Mouse (Mus musculus): Measurements from ENCODE around the gene Clcn3. TPM values are rescaled to one million over a fixed set of nuclear protein-coding genes. Genes with fewer than 3 reads are reported as not detected.

Clcn3 gene
- total RNA-seq, 1 experiment: 72.0 TPM

DNA sequence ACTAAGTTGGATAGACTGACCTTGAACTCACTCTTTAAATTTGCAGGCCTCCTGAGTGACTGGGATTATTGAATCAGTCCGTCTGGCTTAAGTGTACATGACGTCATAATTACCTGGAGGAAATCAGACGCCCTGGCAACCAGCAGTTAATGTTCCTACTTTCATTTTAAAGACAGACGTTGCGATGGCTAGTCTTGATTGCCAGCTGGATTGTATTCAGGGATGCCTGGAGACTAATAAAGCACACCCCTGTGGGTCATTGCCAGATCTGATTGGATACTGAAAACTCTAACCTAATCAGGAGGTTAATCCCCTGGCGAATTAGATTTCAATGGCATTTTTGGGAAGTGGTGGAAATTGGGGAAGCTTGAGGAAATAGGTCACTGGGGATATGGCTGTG lies 96.4 kb downstream of the Clcn3 start:
- no peaks in the 10 kb centered on the region for H3K36me3 ChIP-seq (ENCODE audit: control insufficient read depth, insufficient read depth, low read length, poor library complexity, severe bottlenecking)
- no peak for TF ChIP-seq MAFK (IDR thresholded peaks at IDR 0.05; ENCODE audit: insufficient read depth, low read depth, low read length)
- no peak for TF ChIP-seq ZC3H11A (IDR thresholded peaks at IDR 0.05; ENCODE audit: borderline replicate concordance, low read depth, low read length)
- no peaks in the 10 kb centered on the region for H3K9me3 ChIP-seq (ENCODE audit: control insufficient read depth, insufficient read depth, low read depth, low read length)
- in situ Hi-C loops (cut with MboI; ENCODE audit: low sequenced_read_pairs in 2 of 2, unreplicated experiment in 2 of 2): loop anchor here in 1 of 2 experiments (25.0 kb wide), 1 partner anchor 374 kb away; the partner anchor contains the start of genes Aadat and Gm10283
- H3K9ac ChIP-seq (ENCODE audit: insufficient read depth, low read depth, low read length, poor library complexity, severe bottlenecking): no peak overlapping the region
- no peak overlapping the region for H3K4me3 ChIP-seq (ENCODE audit: insufficient read depth in 1 of 2, low read depth in 1 of 2, low read length in 2 of 2, poor library complexity in 1 of 2, severe bottlenecking in 1 of 2)
- no peak for DNase-seq (ENCODE audit: low read depth, low spot score)
- peaks cover 0 to 4% of the 10 kb centered on the region in 2 experiments; a peak in 1 of 4 replicates for H3K4me1 ChIP-seq (ENCODE audit: control insufficient read depth in 2 of 2, insufficient read depth in 2 of 2, low read length in 2 of 2, poor library complexity in 1 of 2)
- no peak overlapping the region for H3K27ac ChIP-seq (ENCODE audit: insufficient read depth, low read depth, low read length, poor library complexity, severe bottlenecking)

DNA sequence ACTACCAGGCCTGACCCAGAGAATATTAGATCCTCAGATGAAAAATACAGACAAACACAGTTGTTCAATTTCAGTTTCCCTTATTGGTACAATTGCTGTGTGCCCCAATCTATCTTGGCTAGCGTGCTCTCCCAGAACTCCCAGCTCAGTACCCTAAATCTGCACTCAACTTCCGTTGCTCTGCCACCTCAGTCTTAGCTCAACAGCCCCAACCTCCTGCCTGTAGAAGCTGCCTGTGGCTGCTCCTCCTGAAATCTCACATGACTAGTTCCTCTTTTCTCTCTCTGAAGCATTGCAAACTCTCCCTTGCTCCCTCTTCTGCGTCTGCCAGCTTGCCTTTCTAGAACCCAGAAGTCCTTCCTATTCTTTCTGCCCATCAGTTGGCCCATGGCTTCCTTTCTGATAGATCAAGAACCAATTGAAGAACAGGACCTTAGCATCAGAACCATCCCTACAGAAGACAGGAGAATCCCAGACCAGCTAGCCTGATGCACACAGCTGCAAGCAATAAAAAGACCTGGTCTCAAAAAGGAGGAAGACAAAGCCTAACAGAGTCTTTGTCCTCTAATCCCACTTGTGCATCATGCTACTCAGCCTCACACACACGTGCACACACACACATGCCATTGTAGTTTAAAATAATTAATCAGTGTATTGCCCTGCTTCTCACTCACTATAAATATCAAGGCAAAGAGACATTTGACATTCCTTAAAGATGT lies 99.5 kb downstream of the Clcn3 start:
- in situ Hi-C loops (cut with MboI; ENCODE audit: low sequenced_read_pairs in 2 of 2, unreplicated experiment in 2 of 2): loop anchor here in 1 of 2 experiments (25.0 kb wide), 1 partner anchor 371 kb away; the partner anchor contains the start of genes Aadat and Gm10283
- TF ChIP-seq ZNF384 (IDR thresholded peaks at IDR 0.05; ENCODE audit: low read depth, low read length) (no peak), CHD2 (IDR thresholded peaks at IDR 0.05; ENCODE audit: low read depth, low read length) (no peak), MAFK (IDR thresholded peaks at IDR 0.05; ENCODE audit: insufficient read depth, low read depth, low read length) (no peak), HCFC1 (IDR thresholded peaks at IDR 0.05; ENCODE audit: borderline replicate concordance, insufficient read depth, low read length) (no peak), ZC3H11A (IDR thresholded peaks at IDR 0.05; ENCODE audit: borderline replicate concordance, low read depth, low read length) (no peak)
- H3K27ac ChIP-seq (ENCODE audit: insufficient read depth, low read depth, low read length, poor library complexity, severe bottlenecking): no peak overlapping the region

DNA sequence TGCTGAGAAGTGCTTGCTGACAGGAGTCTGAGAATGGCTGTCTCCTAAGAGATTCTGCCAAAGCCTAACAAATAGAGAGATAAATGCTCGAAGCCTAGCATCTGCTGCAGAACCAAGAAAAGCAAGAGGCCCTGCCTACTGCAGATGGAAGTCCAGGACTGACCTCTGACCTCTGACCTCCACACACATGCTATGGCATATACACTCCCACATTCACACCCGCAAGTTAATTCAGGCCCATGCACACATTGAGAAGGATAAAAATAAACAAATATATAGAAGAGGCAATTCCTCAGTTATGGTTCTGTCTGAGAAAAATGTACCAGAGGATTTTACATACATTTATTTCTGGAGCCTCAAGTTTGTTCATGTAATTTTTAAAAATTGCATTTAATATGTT lies 104.5 kb downstream of the Clcn3 start:
- no peak for DNase-seq (ENCODE audit: low read depth, low spot score)
- TF ChIP-seq CHD2 (IDR thresholded peaks at IDR 0.05; ENCODE audit: low read depth, low read length): no peak
- no peak for TF ChIP-seq HCFC1 (IDR thresholded peaks at IDR 0.05; ENCODE audit: borderline replicate concordance, insufficient read depth, low read length)
- TF ChIP-seq ZC3H11A (IDR thresholded peaks at IDR 0.05; ENCODE audit: borderline replicate concordance, low read depth, low read length): no peak
- no peak for TF ChIP-seq MAFK (IDR thresholded peaks at IDR 0.05; ENCODE audit: insufficient read depth, low read depth, low read length)
- Histone ChIP-seq H3K36me3 (ENCODE audit: control insufficient read depth, insufficient read depth, low read length, poor library complexity, severe bottlenecking) (no peaks in the 10 kb centered on the region), H3K4me3 (ENCODE audit: insufficient read depth in 1 of 2, low read depth in 1 of 2, low read length in 2 of 2, poor library complexity in 1 of 2, severe bottlenecking in 1 of 2) (no peak overlapping the region), H3K9ac (ENCODE audit: insufficient read depth, low read depth, low read length, poor library complexity, severe bottlenecking) (no peak overlapping the region), H3K27ac (ENCODE audit: insufficient read depth, low read depth, low read length, poor library complexity, severe bottlenecking) (no peak overlapping the region), H3K9me3 (ENCODE audit: control insufficient read depth, insufficient read depth, low read depth, low read length) (no peaks in the 10 kb centered on the region), H3K4me1 (ENCODE audit: control insufficient read depth in 2 of 2, insufficient read depth in 2 of 2, low read length in 2 of 2, poor library complexity in 1 of 2) (no peaks in the 10 kb centered on the region)
- in situ Hi-C loops (cut with MboI; ENCODE audit: low sequenced_read_pairs in 2 of 2, unreplicated experiment in 2 of 2): loop anchor here in 1 of 2 experiments (25.0 kb wide), 1 partner anchor 366 kb away; the partner anchor contains the start of genes Aadat and Gm10283

More for the DNA sequence above, 99.5 kb downstream of the Clcn3 start:
- no peaks in the 10 kb centered on the region for H3K9me3 ChIP-seq (ENCODE audit: control insufficient read depth, insufficient read depth, low read depth, low read length)
- H3K4me3 ChIP-seq (ENCODE audit: insufficient read depth in 1 of 2, low read depth in 1 of 2, low read length in 2 of 2, poor library complexity in 1 of 2, severe bottlenecking in 1 of 2): no peak overlapping the region
- H3K9ac ChIP-seq (ENCODE audit: insufficient read depth, low read depth, low read length, poor library complexity, severe bottlenecking): no peak overlapping the region
- no peaks in the 10 kb centered on the region for H3K36me3 ChIP-seq (ENCODE audit: control insufficient read depth, insufficient read depth, low read length, poor library complexity, severe bottlenecking)
- DNase-seq (ENCODE audit: low read depth, low spot score): no peak
- H3K4me1 ChIP-seq (ENCODE audit: control insufficient read depth in 2 of 2, insufficient read depth in 2 of 2, low read length in 2 of 2, poor library complexity in 1 of 2): no peaks in the 10 kb centered on the region

DNA sequence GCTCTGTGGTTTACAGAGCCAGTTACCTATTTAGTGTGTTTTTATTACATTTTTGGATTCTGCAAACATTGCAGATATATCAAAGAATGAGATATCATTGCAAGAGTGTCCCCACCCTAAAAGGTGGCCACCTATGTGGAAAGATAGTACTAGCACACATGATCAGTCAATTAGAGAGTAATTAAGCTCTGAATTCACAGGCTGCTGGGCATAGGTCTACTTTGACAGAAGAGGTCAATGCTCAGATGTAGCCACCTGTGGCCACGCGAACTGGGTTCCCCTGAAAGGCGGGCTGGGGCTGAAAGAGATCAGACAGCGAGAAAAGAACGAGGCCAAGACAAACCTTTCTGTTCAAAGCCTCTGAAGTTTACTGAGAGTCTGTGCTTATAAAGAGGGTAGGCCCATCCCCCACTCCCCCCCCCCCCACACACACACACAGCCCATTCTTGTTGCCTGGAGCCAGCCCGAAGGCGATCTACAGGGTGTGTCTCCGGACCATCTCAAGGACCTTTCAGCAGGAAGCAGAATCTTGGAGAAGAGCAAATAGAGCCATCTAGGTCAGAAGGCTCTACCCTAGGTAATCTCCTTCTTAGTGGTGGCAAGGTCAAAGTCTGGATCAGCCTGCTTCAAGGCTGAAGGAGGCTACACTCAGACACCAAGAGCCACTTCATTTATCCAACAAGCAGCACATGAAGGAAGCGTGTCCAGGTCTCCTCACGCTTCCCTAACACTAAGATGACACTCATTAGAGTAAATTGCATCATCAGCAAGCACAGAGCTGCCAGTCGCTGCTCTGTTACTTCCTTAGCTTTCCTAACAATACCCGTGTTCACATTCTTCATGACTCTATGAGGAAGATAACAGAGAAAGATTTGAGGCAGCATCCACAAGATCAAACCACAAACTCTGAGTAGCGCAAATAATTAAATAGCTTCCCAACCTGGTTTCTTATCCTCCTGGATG lies 112.6 kb downstream of the Clcn3 start:
- Histone ChIP-seq H3K4me1 (ENCODE audit: control insufficient read depth in 2 of 2, insufficient read depth in 2 of 2, low read length in 2 of 2, poor library complexity in 1 of 2) (peaks cover 0 to 22% of the 10 kb centered on the region in 2 experiments; a peak in 2 of 4 replicates), H3K4me3 (ENCODE audit: insufficient read depth in 1 of 2, low read depth in 1 of 2, low read length in 2 of 2, poor library complexity in 1 of 2, severe bottlenecking in 1 of 2) (no peak overlapping the region), H3K9ac (ENCODE audit: insufficient read depth, low read depth, low read length, poor library complexity, severe bottlenecking) (no peak overlapping the region), H3K36me3 (ENCODE audit: control insufficient read depth, insufficient read depth, low read length, poor library complexity, severe bottlenecking) (no peaks in the 10 kb centered on the region), H3K9me3 (ENCODE audit: control insufficient read depth, insufficient read depth, low read depth, low read length) (no peaks in the 10 kb centered on the region), H3K27ac (ENCODE audit: insufficient read depth, low read depth, low read length, poor library complexity, severe bottlenecking) (no peak overlapping the region)
- TF ChIP-seq ZNF384 (IDR thresholded peaks at IDR 0.05; ENCODE audit: low read depth, low read length): no peak
- no peak for TF ChIP-seq CHD2 (IDR thresholded peaks at IDR 0.05; ENCODE audit: low read depth, low read length)
- TF ChIP-seq HCFC1 (IDR thresholded peaks at IDR 0.05; ENCODE audit: borderline replicate concordance, insufficient read depth, low read length): no peak
- no peak for TF ChIP-seq MAFK (IDR thresholded peaks at IDR 0.05; ENCODE audit: insufficient read depth, low read depth, low read length)
- no peak for TF ChIP-seq ZC3H11A (IDR thresholded peaks at IDR 0.05; ENCODE audit: borderline replicate concordance, low read depth, low read length)
- no peak for DNase-seq (ENCODE audit: low read depth, low spot score)
- in situ Hi-C loops (cut with MboI; ENCODE audit: low sequenced_read_pairs in 2 of 2, unreplicated experiment in 2 of 2): loop anchor here in 1 of 2 experiments (25.0 kb wide), 1 partner anchor 233 kb away; the partner anchor contains the start of gene Mfap3l

Data from ES-E14 (cell line).